8 mouse cellular contexts compared by ENCODE assay signal in the genomic region with DNA sequence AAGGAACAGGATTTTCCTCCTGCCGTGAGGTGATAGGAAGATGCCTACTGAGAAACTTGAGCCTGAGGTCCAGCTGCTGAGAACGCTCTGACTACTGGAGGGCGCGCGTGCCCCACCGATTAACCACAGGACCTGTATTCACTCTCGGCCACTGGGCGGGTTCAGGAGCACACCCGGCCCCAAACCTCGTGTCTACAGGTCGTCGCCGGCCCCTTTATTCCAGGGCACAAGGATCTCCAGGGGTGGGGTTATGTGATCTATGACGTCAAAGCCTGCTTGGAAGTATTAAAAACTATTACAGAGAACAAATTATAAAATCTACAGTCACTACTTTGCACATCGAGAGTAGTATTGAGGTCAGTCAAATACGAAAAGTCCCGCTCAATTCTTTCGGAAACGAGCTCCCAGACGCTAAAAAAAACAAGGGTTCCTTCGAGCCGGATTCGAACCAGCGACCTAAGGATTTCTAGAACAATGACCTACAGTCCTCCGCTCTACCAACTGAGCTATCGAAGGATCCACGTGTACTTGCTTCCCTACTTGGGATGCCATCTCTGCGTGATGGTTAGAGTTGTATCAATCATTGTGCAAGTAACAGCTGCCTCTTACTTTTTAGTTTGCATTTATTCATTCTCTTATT. TPM values are rescaled to one million over a fixed set of nuclear protein-coding genes. Genes with fewer than 3 reads are reported as not detected.
DNase-seq lines count a peak whose midpoint lies in the region; ATAC-seq and TF ChIP-seq lines count a peak whose summit lies in the region.

No protein-coding gene starts in this region.

- 0 out of 4 replicates have a peak, but pooled peaks cover 0 to 2% of the 10 kb centered on the region in 2 experiments for H3K4me1 ChIP-seq in ES-E14 (ENCODE audit: control insufficient read depth in 2 of 2, insufficient read depth in 2 of 2, low read length in 2 of 2, poor library complexity in 1 of 2)
- peaks cover 54% of the 10 kb centered on the region for H3K4me1 ChIP-seq in forebrain, embryonic 15.5 days
- H3K4me1 ChIP-seq in lung, adult 2 months (ENCODE audit: control insufficient read depth, insufficient read depth, low read length) = peaks cover 5% of the 10 kb centered on the region; the same call in 1 of the 2 replicates
- H3K4me1 ChIP-seq in neural tube, embryonic 15.5 days = peaks cover 24% of the 10 kb centered on the region

- in situ Hi-C loops in ES-E14 (cut with MboI; ENCODE audit: low sequenced_read_pairs in 2 of 2, unreplicated experiment in 2 of 2) = loop anchor here (5.0 to 25.0 kb wide), 2 partner anchors 85 to 1520 kb away; no protein-coding TSS in a partner anchor

- no peaks in the 10 kb centered on the region for H3K9me3 ChIP-seq in ES-E14 (ENCODE audit: control insufficient read depth, insufficient read depth, low read depth, low read length)
- no peaks in the 10 kb centered on the region for H3K9me3 ChIP-seq in forebrain, embryonic 15.5 days
- no peaks in the 10 kb centered on the region for H3K9me3 ChIP-seq in neural tube, embryonic 15.5 days (replicated peaks)

- under 1% methylated on average over 28 of the region's 28 CpGs for WGBS in forebrain, embryonic 15.5 days
- WGBS in lung, adult 2 months = under 1% methylated on average over 28 of the region's 28 CpGs
- under 1% methylated on average over 28 of the region's 28 CpGs for WGBS in neural tube, embryonic 15.5 days

- peak overlapping the region; percentile 61 for H3K4me2 ChIP-seq in forebrain, embryonic 15.5 days (replicated peaks)
- peak overlapping the region; percentile 75 for H3K4me2 ChIP-seq in neural tube, embryonic 15.5 days

- peak; percentile 75; the same call in 1 of the 2 replicates for TF ChIP-seq POLR2A in lung, adult 2 months (IDR thresholded peaks at IDR 0.05; ENCODE audit: borderline replicate concordance, extremely low read depth, low read depth, low read length)

- H3K27ac ChIP-seq in ES-E14 (ENCODE audit: insufficient read depth, low read depth, low read length, poor library complexity, severe bottlenecking) = no peak overlapping the region
- H3K27ac ChIP-seq in forebrain, embryonic 15.5 days (replicated peaks) = peak overlapping the region; percentile 96
- peak overlapping the region; percentile 74 for H3K27ac ChIP-seq in neural tube, embryonic 15.5 days (replicated peaks)

- H3K27me3 ChIP-seq in forebrain, embryonic 15.5 days = no peaks in the 10 kb centered on the region
- no peaks in the 10 kb centered on the region for H3K27me3 ChIP-seq in neural tube, embryonic 15.5 days (replicated peaks)

- peak; percentile 95 for DNase-seq in ES-E14 (ENCODE audit: low read depth, low spot score)
- DNase-seq in cerebellum, adult 11-12 months = peak; percentile 88
- peak; percentile 87 for DNase-seq in heart, postnatal 25 days (ENCODE audit: low spot score)
- peak; percentile 92 to 98 for DNase-seq in layer of hippocampus, adult 18-20 months (ENCODE audit: low spot score in 2 of 2)
- peak; percentile 90 for DNase-seq in lung, adult 2 months
- peak; percentile 97 for DNase-seq in testis, postnatal 10 days (ENCODE audit: low spot score)

- TF ChIP-seq CTCF in lung, adult 2 months (IDR thresholded peaks at IDR 0.05; ENCODE audit: insufficient read depth, low read length) = peak; percentile 67

- H3K9ac ChIP-seq in ES-E14 (ENCODE audit: insufficient read depth, low read depth, low read length, poor library complexity, severe bottlenecking) = no peak overlapping the region
- H3K9ac ChIP-seq in forebrain, embryonic 15.5 days (replicated peaks) = peak overlapping the region; percentile 37
- H3K9ac ChIP-seq in neural tube, embryonic 15.5 days (replicated peaks) = peak overlapping the region; percentile 51

- H3K4me3 ChIP-seq in ES-E14 (ENCODE audit: insufficient read depth in 1 of 2, low read depth in 1 of 2, low read length in 2 of 2, poor library complexity in 1 of 2, severe bottlenecking in 1 of 2) = peak overlapping the region; percentile 53 to 60
- peak overlapping the region; percentile 79 for H3K4me3 ChIP-seq in forebrain, embryonic 15.5 days
- H3K4me3 ChIP-seq in lung, adult 2 months (replicated peaks; ENCODE audit: extremely low read depth, low read depth, low read length) = peak overlapping the region; percentile 60
- H3K4me3 ChIP-seq in neural tube, embryonic 15.5 days (replicated peaks) = peak overlapping the region; percentile 64

- no peaks in the 10 kb centered on the region for H3K36me3 ChIP-seq in ES-E14 (ENCODE audit: control insufficient read depth, insufficient read depth, low read length, poor library complexity, severe bottlenecking)
- no peaks in the 10 kb centered on the region for H3K36me3 ChIP-seq in forebrain, embryonic 15.5 days
- H3K36me3 ChIP-seq in neural tube, embryonic 15.5 days = no peaks in the 10 kb centered on the region

- intact Hi-C loops in heart, postnatal 25 days (cut with DNase I) = loop anchor here (5.0 kb wide), 2 partner anchors 330 to 1405 kb away; a partner anchor contains a TSS

- peak; percentile 83 for ATAC-seq in forebrain, embryonic 15.5 days (replicated peaks)
- ATAC-seq in neural tube, embryonic 15.5 days (ENCODE audit: low FRiP score) = peak; percentile 86

TF ChIP-seq in ES-E14, 5 proteins besides CTCF, POLR2A, EP300 and RAD21:
- TF ChIP-seq ZNF384 (IDR thresholded peaks at IDR 0.05; ENCODE audit: low read depth, low read length) = peak; percentile 77; the same call in 1 of the 2 replicates
- TF ChIP-seq ZC3H11A (IDR thresholded peaks at IDR 0.05; ENCODE audit: borderline replicate concordance, low read depth, low read length) = peak; percentile 35; the same call in 1 of the 2 replicates
- peak; percentile 73; the same call in 1 of the 2 replicates for TF ChIP-seq HCFC1 (IDR thresholded peaks at IDR 0.05; ENCODE audit: borderline replicate concordance, insufficient read depth, low read length)
- peak; percentile 89 for TF ChIP-seq MAFK (IDR thresholded peaks at IDR 0.05; ENCODE audit: insufficient read depth, low read depth, low read length)
- TF ChIP-seq CHD2 (IDR thresholded peaks at IDR 0.05; ENCODE audit: low read depth, low read length) = no peak

RNA-seq across cellular contexts. Expression of a gene that starts 9.0 kb away (rescaled TPM):
- total RNA-seq in ES-E14 (2012; rRNA removed) = 10.5 and 15.5 TPM in 2 replicates
- 13.0 and 13.2 TPM in 2 replicates for polyA plus RNA-seq in forebrain, embryonic 15.5 days (2015; fragmentation: Nextera tagmentation; extraction: Ambion mirVana)
- total RNA-seq in heart, postnatal 25 days (2021) = 1 to 10 TPM; 3.9 to 4.4 TPM
- 1 to 10 TPM; 8.8 to 9.5 TPM for total RNA-seq in layer of hippocampus, adult 18-20 months (2021)
- polyA plus RNA-seq in lung, adult 2 months (2012; rRNA removed) = 2.7 and 3.3 TPM in 2 replicates
- 9.3 and 10.3 TPM in 2 replicates for polyA plus RNA-seq in neural tube, embryonic 15.5 days (2015; fragmentation: Nextera tagmentation; extraction: Ambion mirVana)

RNA-seq across cellular contexts. Expression of a gene that starts 33.0 kb away (rescaled TPM):
- total RNA-seq in ES-E14 (2012; rRNA removed) = 0.11 and 0.62 TPM in 2 replicates
- 0.05 and 0.08 TPM in 2 replicates for polyA plus RNA-seq in forebrain, embryonic 15.5 days (2015; fragmentation: Nextera tagmentation; extraction: Ambion mirVana)
- not detected for total RNA-seq in heart, postnatal 25 days (2021)
- not detected for total RNA-seq in layer of hippocampus, adult 18-20 months (2021)
- polyA plus RNA-seq in lung, adult 2 months (2012; rRNA removed) = not detected in 2 replicates
- 0.15 TPM in 1 of 2 replicates, not detected in the other for polyA plus RNA-seq in neural tube, embryonic 15.5 days (2015; fragmentation: Nextera tagmentation; extraction: Ambion mirVana)

RNA-seq across cellular contexts. Expression of a gene that starts 56.0 kb away (rescaled TPM):
- total RNA-seq in ES-E14 (2012; rRNA removed) = 0.95 and 1.5 TPM in 2 replicates
- 0.11 TPM in 1 of 2 replicates, not detected in the other for polyA plus RNA-seq in forebrain, embryonic 15.5 days (2015; fragmentation: Nextera tagmentation; extraction: Ambion mirVana)
- total RNA-seq in heart, postnatal 25 days (2021) = not detected
- 1 to 10 TPM in 1 of 2 experiments, under 1 TPM in 1; 0.91 to 1.4 TPM for total RNA-seq in layer of hippocampus, adult 18-20 months (2021)
- not detected in 2 replicates for polyA plus RNA-seq in lung, adult 2 months (2012; rRNA removed)
- polyA plus RNA-seq in neural tube, embryonic 15.5 days (2015; fragmentation: Nextera tagmentation; extraction: Ambion mirVana) = 0.14 and 0.22 TPM in 2 replicates
